Mouse (Mus musculus) stomach, embryonic 16.5 days (tissue): ENCODE measurements around the gene Nmur1. TPM values are rescaled to one million over a fixed set of nuclear protein-coding genes. Genes with fewer than 3 reads are reported as not detected.

ENCODE experiments used
- ATAC-seq: fragments of 200-750 bp; cut with Nextera tagmentation; 2 replicates; pipeline ENCODE4 v1.8.0; 2017; ENCODE audit warnings: moderate number of reproducible peaks, moderate TSS enrichment; ENCODE audit not compliant: insufficient read depth, low FRiP score
- H3K27ac ChIP-seq: fragments of 300-500 bp; sonication (generic); 2 replicates; pipeline ENCODE4 v1.5.1; 2014; ENCODE audit warnings: low read length
- H3K27me3 ChIP-seq: fragments of 300-500 bp; sonication (generic); 2 replicates; pipeline ENCODE4 v1.6.1; 2014; ENCODE audit warnings: low read length, control low read depth, mixed read lengths; ENCODE audit not compliant: control insufficient read depth, insufficient read depth
- H3K36me3 ChIP-seq: fragments of 300-500 bp; sonication (generic); 2 replicates; pipeline ENCODE4 v1.6.1; 2014; ENCODE audit warnings: low read length; ENCODE audit not compliant: control insufficient read depth, insufficient read depth
- H3K4me1 ChIP-seq: fragments of 300-500 bp; sonication (generic); 2 replicates; pipeline ENCODE4 v1.6.1; 2014; ENCODE audit warnings: low read length, control low read depth, mixed read lengths; ENCODE audit not compliant: control insufficient read depth, insufficient read depth
- H3K4me2 ChIP-seq: fragments of 300-500 bp; sonication (generic); 2 replicates; pipeline ENCODE4 v1.6.1; 2014; ENCODE audit warnings: low read depth, low read length, mixed read lengths
- H3K4me3 ChIP-seq: fragments of 300-500 bp; sonication (generic); replicated peaks from 2 replicates; pipeline ENCODE4 v1.5.1; 2014; ENCODE audit warnings: mild to moderate bottlenecking, low read length
- H3K9ac ChIP-seq: fragments of 300-500 bp; sonication (generic); 2 replicates; pipeline ENCODE4 v1.6.1; 2014; ENCODE audit warnings: low read length
- H3K9me3 ChIP-seq: fragments of 300-500 bp; sonication (generic); replicated peaks from 2 replicates; pipeline ENCODE4 v1.6.1; 2016; ENCODE audit warnings: low read length, control low read depth; ENCODE audit not compliant: control insufficient read depth
- WGBS: fragments of 180-500 bp; shearing (Covaris S2); extraction: QIAGEN DNeasy Blood & Tissue Kit; methylation state at CpG from one replicate; pipeline ENCODE4 v1.1.7; 2014; 5-methylcytosine and 5-hydroxymethylcytosine counted together
- polyA plus RNA-seq: library from polyadenylated mRNA; unstranded; fragments of >200 nt; fragmentation: Nextera tagmentation; extraction: Ambion mirVana; gene quantifications from 2 replicates; pipeline ENCODE4 v1.2.1, GENCODE M21; 2015

The Nmur1 gene
- polyA plus RNA-seq, 1 experiment from 2014 or later = not detected

- no peak overlapping the region for H3K4me2 ChIP-seq
- no peaks in the 10 kb centered on the region for H3K36me3 ChIP-seq
- ATAC-seq = no peak
- 75% methylated on average over 1 of the region's 1 CpGs for WGBS
- H3K27me3 ChIP-seq = no peaks in the 10 kb centered on the region
- H3K4me1 ChIP-seq = 0 out of 2 replicates have a peak, but pooled peaks cover 8% of the 10 kb centered on the region
- no peak overlapping the region for H3K27ac ChIP-seq
- no peak overlapping the region for H3K4me3 ChIP-seq
- H3K9me3 ChIP-seq = no peaks in the 10 kb centered on the region
- no peak overlapping the region for H3K9ac ChIP-seq
Observed at GRCm38 (mm10) chr1:86424336-86424735, 1.7 kb downstream of the Nmur1 start.

DNA sequence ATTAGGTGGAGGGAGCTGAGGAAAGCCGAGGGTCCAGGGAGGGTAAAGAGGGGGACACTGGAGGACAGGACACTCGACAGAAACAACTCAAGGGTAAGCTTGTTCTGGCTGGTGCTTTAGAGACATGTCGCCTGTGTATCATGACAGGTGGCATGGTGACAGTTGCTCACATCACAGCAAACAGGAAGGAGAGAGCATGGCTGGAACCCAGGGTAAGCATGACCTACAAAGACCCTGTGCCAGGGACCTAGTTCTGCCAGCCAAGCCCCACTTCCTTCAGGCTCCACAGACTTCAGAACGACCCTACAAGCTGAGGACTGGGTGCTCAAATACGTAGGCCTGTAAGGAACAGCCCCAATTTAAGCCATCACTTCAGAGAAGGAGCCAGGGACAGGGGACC is 2.1 kb downstream of the Nmur1 start:
- ATAC-seq = no peak
- Histone ChIP-seq H3K9ac (no peak overlapping the region), H3K9me3 (no peaks in the 10 kb centered on the region)

GRCm38 (mm10) chr1:86421007-86421406 is 5.0 kb downstream of the Nmur1 start:
- ATAC-seq = no peak
- peak overlapping the region; percentile 12; the same call in 1 of the 2 replicates for H3K27ac ChIP-seq

More for the DNA sequence above, 2.1 kb downstream of the Nmur1 start:
- Histone ChIP-seq H3K4me1 (0 out of 2 replicates have a peak, but pooled peaks cover 8% of the 10 kb centered on the region), H3K27ac (no peak overlapping the region), H3K4me3 (no peak overlapping the region), H3K4me2 (no peak overlapping the region), H3K27me3 (no peaks in the 10 kb centered on the region), H3K36me3 (no peaks in the 10 kb centered on the region)
- WGBS = 78% methylated on average over 5 of the region's 5 CpGs

GRCm38 (mm10) chr1:86416321-86416720 is 9.7 kb downstream of the Nmur1 start:
- H3K4me2 ChIP-seq = no peak overlapping the region
- 58% methylated on average over 6 of the region's 6 CpGs for WGBS
- H3K4me3 ChIP-seq = no peak overlapping the region
- H3K27me3 ChIP-seq = no peaks in the 10 kb centered on the region
- ATAC-seq = no peak
- no peaks in the 10 kb centered on the region for H3K36me3 ChIP-seq
- H3K4me1 ChIP-seq = 0 out of 2 replicates have a peak, but pooled peaks cover 4% of the 10 kb centered on the region
- no peak overlapping the region for H3K9ac ChIP-seq
- H3K9me3 ChIP-seq = no peaks in the 10 kb centered on the region
- no peak overlapping the region for H3K27ac ChIP-seq

More at GRCm38 (mm10) chr1:86421007-86421406, 5.0 kb downstream of the Nmur1 start:
- Histone ChIP-seq H3K4me3 (no peak overlapping the region), H3K36me3 (no peaks in the 10 kb centered on the region), H3K9me3 (no peaks in the 10 kb centered on the region), H3K4me1 (0 out of 2 replicates have a peak, but pooled peaks cover 8% of the 10 kb centered on the region), H3K9ac (peak overlapping the region; percentile 32; the same call in 1 of the 2 replicates), H3K27me3 (no peaks in the 10 kb centered on the region), H3K4me2 (no peak overlapping the region)
- WGBS = 35% methylated on average over 10 of the region's 10 CpGs

- H3K36me3 ChIP-seq = no peaks in the 10 kb centered on the region
Observed at GRCm38 (mm10) chr1:86415612-86416184, 10.3 kb downstream of the Nmur1 start.

GRCm38 (mm10) chr1:86415144-86415543 is 10.9 kb downstream of the Nmur1 start:
- H3K27me3 ChIP-seq = no peaks in the 10 kb centered on the region
- ATAC-seq = no peak
- H3K9ac ChIP-seq = no peak overlapping the region
- no peak overlapping the region for H3K27ac ChIP-seq
- no peak overlapping the region for H3K4me2 ChIP-seq
- H3K4me1 ChIP-seq = no peaks in the 10 kb centered on the region
- H3K36me3 ChIP-seq = no peaks in the 10 kb centered on the region
- H3K9me3 ChIP-seq = no peaks in the 10 kb centered on the region
- WGBS = 48% methylated on average over 2 of the region's 2 CpGs
- no peak overlapping the region for H3K4me3 ChIP-seq

More at GRCm38 (mm10) chr1:86415612-86416184, 10.3 kb downstream of the Nmur1 start:
- Histone ChIP-seq H3K27me3 (no peaks in the 10 kb centered on the region), H3K4me1 (no peaks in the 10 kb centered on the region), H3K9ac (no peak overlapping the region), H3K4me3 (no peak overlapping the region), H3K9me3 (no peaks in the 10 kb centered on the region), H3K27ac (no peak overlapping the region), H3K4me2 (no peak overlapping the region)
- WGBS = 51% methylated on average over 7 of the region's 7 CpGs
- ATAC-seq = peak; percentile 22; the same call in 1 of the 2 replicates

DNA sequence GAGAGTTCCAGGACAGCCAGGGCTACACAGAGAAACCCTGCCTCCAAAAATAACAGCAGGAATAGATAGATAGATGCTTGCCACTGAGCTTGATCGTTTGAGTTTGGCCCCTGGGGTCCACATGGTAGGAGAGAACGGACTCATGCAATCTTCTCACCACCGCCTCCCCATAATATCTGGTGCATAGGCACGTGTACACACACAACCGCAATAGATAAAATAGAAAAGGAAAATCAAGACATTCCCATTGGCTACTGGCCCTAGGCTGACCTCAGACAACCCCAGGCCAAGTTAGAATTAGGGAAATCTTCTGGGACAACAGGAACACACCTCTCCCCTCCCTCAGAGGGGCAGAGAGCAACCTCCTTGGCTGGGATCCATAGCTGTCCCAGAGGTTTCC is 11.3 kb downstream of the Nmur1 start:
- Histone ChIP-seq H3K9ac (no peak overlapping the region), H3K27me3 (no peaks in the 10 kb centered on the region), H3K9me3 (no peaks in the 10 kb centered on the region), H3K36me3 (no peaks in the 10 kb centered on the region), H3K4me3 (no peak overlapping the region), H3K4me1 (no peaks in the 10 kb centered on the region), H3K27ac (no peak overlapping the region), H3K4me2 (no peak overlapping the region)
- no peak for ATAC-seq
- 77% methylated on average over 5 of the region's 5 CpGs for WGBS

GRCm38 (mm10) chr1:86409476-86409875 is 16.6 kb downstream of the Nmur1 start:
- Histone ChIP-seq H3K4me1 (0 out of 2 replicates have a peak, but pooled peaks cover 3% of the 10 kb centered on the region), H3K9ac (no peak overlapping the region), H3K27ac (no peak overlapping the region), H3K27me3 (no peaks in the 10 kb centered on the region), H3K36me3 (no peaks in the 10 kb centered on the region), H3K4me2 (no peak overlapping the region), H3K9me3 (peaks cover 3% of the 10 kb centered on the region; the same call in 1 of the 2 replicates), H3K4me3 (no peak overlapping the region)
- 66% methylated on average over 2 of the region's 2 CpGs for WGBS
- ATAC-seq = no peak

DNA sequence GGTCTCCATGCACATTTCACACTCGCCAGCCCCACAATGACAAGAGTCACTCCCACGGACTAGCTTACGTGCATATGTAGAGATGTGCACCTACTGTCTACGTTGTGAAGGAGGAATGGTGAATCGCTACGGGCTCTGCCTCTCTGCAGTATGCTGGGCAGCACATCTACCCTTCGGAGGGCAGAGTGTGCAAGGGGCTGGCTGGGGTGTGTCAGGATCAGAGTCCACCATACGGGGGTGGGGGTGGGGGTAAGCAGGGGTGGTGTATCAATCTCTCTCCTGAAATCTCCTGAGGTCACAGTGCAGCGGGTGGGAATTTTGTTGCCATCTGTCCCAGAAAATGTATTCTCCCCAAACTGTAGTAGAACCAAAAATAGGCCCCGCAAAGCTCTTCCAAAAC is 17.5 kb downstream of the Nmur1 start:
- H3K36me3 ChIP-seq = no peaks in the 10 kb centered on the region
- H3K27ac ChIP-seq = no peak overlapping the region
- 0 out of 2 replicates have a peak, but pooled peaks cover 3% of the 10 kb centered on the region for H3K4me1 ChIP-seq
- H3K9ac ChIP-seq = no peak overlapping the region
- peaks cover 3% of the 10 kb centered on the region; the same call in 1 of the 2 replicates for H3K9me3 ChIP-seq
- H3K4me2 ChIP-seq = no peak overlapping the region
- H3K27me3 ChIP-seq = no peaks in the 10 kb centered on the region
- WGBS = 75% methylated on average over 10 of the region's 10 CpGs
- H3K4me3 ChIP-seq = no peak overlapping the region
- no peak for ATAC-seq
